Mouse (Mus musculus): ENCODE measurements around the gene Cacna1d. TPM values are rescaled to one million over a fixed set of nuclear protein-coding genes. Genes with fewer than 3 reads are reported as not detected.

Cacna1d gene
- polyA plus RNA-seq, 1 experiment from 2014 or later = 1.5 TPM

DNA sequence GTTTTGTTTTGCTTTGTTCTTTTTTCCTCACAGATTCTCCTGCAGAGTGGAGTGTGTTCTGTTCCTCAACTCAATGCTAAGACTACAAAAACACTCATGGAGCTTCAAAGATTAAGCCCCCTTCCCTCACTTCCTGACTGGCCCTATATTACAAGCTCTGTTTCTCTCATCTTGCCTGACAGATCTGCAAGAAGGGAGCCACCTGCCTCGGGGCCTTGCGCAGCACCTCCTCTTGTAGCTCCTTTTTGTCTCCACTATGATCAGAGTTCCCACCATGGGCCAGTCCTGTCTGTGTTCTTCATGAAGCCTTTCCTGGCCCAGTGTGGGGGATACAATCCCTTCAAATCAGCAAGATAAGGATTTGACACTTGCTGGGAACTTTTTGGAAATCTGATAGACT is 399.2 kb downstream of the Cacna1d start:
- 64% methylated on average over 2 of the region's 2 CpGs for WGBS
- TF ChIP-seq CTCF (IDR thresholded peaks at IDR 0.05; ENCODE audit: low read depth) = no peak
- no peak for ATAC-seq
- H3K4me2 ChIP-seq (replicated peaks; ENCODE audit: low read depth) = no peak overlapping the region
- H3K4me1 ChIP-seq (replicated peaks; ENCODE audit: control insufficient read depth, insufficient read depth, low read length) = no peaks in the 10 kb centered on the region
- H3K36me3 ChIP-seq (ENCODE audit: control insufficient read depth, insufficient read depth) = no peaks in the 10 kb centered on the region
- H3K27ac ChIP-seq (ENCODE audit: low read depth, low read length) = no peak overlapping the region
- no peak overlapping the region for H3K9ac ChIP-seq (ENCODE audit: low read depth, low read length)
- no peaks in the 10 kb centered on the region for H3K9me3 ChIP-seq (ENCODE audit: control insufficient read depth)
- H3K4me3 ChIP-seq (ENCODE audit: low read depth, low read length) = no peak overlapping the region
- H3K27me3 ChIP-seq (replicated peaks; ENCODE audit: control insufficient read depth, insufficient read depth, low read length) = no peaks in the 10 kb centered on the region; the same call in none of the 2 replicates

DNA sequence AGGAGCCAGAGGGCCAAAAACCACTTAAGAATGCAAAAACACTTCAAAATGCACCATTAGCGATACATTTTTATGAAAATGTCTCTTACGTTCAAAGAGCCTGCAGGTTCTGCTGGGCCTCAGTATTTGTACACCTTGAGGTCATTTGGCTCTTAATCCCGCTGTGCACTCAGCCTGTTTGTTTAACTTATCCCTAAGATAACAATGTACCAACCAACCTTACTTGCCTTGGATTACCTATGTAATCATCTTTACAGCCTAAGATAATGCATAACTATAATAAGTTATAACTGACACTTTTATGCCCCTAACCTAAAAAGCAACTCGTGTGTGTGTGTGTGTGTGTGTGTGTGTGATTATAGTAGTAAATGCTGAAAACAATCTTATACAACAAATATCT is 411.5 kb downstream of the Cacna1d start:
- no peak overlapping the region for H3K9ac ChIP-seq (ENCODE audit: low read depth, low read length)
- H3K27ac ChIP-seq (ENCODE audit: low read depth, low read length) = no peak overlapping the region
- no peak overlapping the region for H3K4me3 ChIP-seq (ENCODE audit: low read depth, low read length)
- ATAC-seq = no peak
- H3K4me2 ChIP-seq (replicated peaks; ENCODE audit: low read depth) = no peak overlapping the region
- H3K4me1 ChIP-seq (replicated peaks; ENCODE audit: control insufficient read depth, insufficient read depth, low read length) = no peaks in the 10 kb centered on the region
- peaks cover 9% of the 10 kb centered on the region; the same call in 1 of the 2 replicates for H3K27me3 ChIP-seq (replicated peaks; ENCODE audit: control insufficient read depth, insufficient read depth, low read length)
- no peaks in the 10 kb centered on the region for H3K9me3 ChIP-seq (ENCODE audit: control insufficient read depth)
- WGBS = 32% methylated on average over 4 of the region's 4 CpGs
- no peak for TF ChIP-seq CTCF (IDR thresholded peaks at IDR 0.05; ENCODE audit: low read depth)
- H3K36me3 ChIP-seq (ENCODE audit: control insufficient read depth, insufficient read depth) = no peaks in the 10 kb centered on the region

DNA sequence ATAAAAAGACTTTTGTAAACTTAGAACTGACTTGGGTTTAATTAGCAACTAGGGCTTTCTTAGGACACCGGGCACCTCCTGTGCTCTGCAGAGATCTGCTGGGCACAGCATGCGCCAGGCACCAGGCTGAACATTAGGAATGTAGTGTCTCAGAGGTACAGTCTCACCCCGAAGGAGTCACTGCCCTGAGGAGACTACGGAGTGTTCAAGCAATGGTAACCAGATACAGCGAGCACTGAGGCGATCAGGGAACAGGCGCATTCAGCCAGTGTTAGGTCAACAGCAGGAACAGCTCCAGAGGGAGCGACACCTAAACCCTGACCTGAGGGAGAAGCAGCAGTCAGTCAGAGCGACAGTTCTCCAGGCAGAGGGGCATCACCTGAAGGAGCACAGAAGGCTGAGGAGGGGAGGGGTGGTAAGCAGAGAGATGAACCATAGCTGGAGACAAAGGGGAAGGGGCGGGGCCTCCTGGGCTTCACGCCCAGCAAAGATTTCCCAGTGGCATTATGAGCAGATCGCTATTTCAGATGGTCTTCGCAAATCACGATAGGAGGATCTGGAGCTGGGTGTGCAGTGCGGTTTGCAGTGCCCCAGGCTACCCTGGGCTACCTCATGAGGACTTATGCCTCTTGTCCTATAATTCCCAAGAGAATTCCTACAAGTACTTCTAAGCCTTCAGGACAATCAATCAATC is 413.0 kb downstream of the Cacna1d start:
- no peak for ATAC-seq
- Histone ChIP-seq H3K27me3 (replicated peaks; ENCODE audit: control insufficient read depth, insufficient read depth, low read length) (peaks cover 9% of the 10 kb centered on the region; the same call in 1 of the 2 replicates), H3K9me3 (ENCODE audit: control insufficient read depth) (no peaks in the 10 kb centered on the region), H3K27ac (ENCODE audit: low read depth, low read length) (no peak overlapping the region), H3K4me2 (replicated peaks; ENCODE audit: low read depth) (no peak overlapping the region), H3K9ac (ENCODE audit: low read depth, low read length) (no peak overlapping the region), H3K4me1 (replicated peaks; ENCODE audit: control insufficient read depth, insufficient read depth, low read length) (no peaks in the 10 kb centered on the region), H3K4me3 (ENCODE audit: low read depth, low read length) (no peak overlapping the region), H3K36me3 (ENCODE audit: control insufficient read depth, insufficient read depth) (no peaks in the 10 kb centered on the region)
- TF ChIP-seq CTCF (IDR thresholded peaks at IDR 0.05; ENCODE audit: low read depth) = no peak
- WGBS = 65% methylated on average over 15 of the region's 15 CpGs

- H3K27ac ChIP-seq (ENCODE audit: low read depth, low read length) = no peak overlapping the region
- no peaks in the 10 kb centered on the region for H3K4me1 ChIP-seq (replicated peaks; ENCODE audit: control insufficient read depth, insufficient read depth, low read length)
- no peak overlapping the region for H3K4me2 ChIP-seq (replicated peaks; ENCODE audit: low read depth)
- no peaks in the 10 kb centered on the region for H3K36me3 ChIP-seq (ENCODE audit: control insufficient read depth, insufficient read depth)
- H3K9me3 ChIP-seq (ENCODE audit: control insufficient read depth) = no peaks in the 10 kb centered on the region
- ATAC-seq = no peak
- H3K27me3 ChIP-seq (replicated peaks; ENCODE audit: control insufficient read depth, insufficient read depth, low read length) = peaks cover 9% of the 10 kb centered on the region; the same call in 1 of the 2 replicates
- 82% methylated on average over 7 of the region's 7 CpGs for WGBS
- TF ChIP-seq CTCF (IDR thresholded peaks at IDR 0.05; ENCODE audit: low read depth) = no peak
- no peak overlapping the region for H3K4me3 ChIP-seq (ENCODE audit: low read depth, low read length)
- H3K9ac ChIP-seq (ENCODE audit: low read depth, low read length) = no peak overlapping the region
Observed at GRCm38 (mm10) chr14:30075268-30075887, 415.9 kb downstream of the Cacna1d start.

- WGBS = 79% methylated on average over 3 of the region's 3 CpGs
Observed at GRCm38 (mm10) chr14:30068566-30068965, 422.7 kb downstream of the Cacna1d start.

DNA sequence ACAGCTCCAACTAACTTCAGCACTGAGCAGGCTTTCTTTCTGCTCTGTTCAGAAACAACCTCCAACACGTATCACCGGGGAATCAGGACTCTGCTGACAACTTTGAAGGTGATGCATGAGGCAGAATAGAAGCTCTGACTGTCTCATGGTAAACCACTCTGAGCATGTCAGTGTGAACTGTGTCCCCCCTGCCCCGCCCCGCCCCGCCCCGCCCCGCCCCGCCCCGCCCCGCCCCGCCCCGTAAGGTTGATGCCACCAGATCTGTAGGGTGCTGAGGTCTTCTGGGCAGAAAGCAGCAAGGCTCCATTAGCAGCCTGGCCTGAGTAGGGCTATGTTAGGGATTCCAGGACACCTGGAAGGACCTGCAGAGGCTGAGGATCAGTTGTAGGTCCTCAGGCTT is 424.5 kb downstream of the Cacna1d start:
- 77% methylated on average over 12 of the region's 12 CpGs for WGBS
- no peak for ATAC-seq
- no peak for TF ChIP-seq CTCF (IDR thresholded peaks at IDR 0.05; ENCODE audit: low read depth)
- H3K9me3 ChIP-seq (ENCODE audit: control insufficient read depth) = no peaks in the 10 kb centered on the region
- H3K27me3 ChIP-seq (replicated peaks; ENCODE audit: control insufficient read depth, insufficient read depth, low read length) = no peaks in the 10 kb centered on the region
- no peak overlapping the region for H3K27ac ChIP-seq (ENCODE audit: low read depth, low read length)
- no peak overlapping the region for H3K9ac ChIP-seq (ENCODE audit: low read depth, low read length)
- H3K36me3 ChIP-seq (ENCODE audit: control insufficient read depth, insufficient read depth) = no peaks in the 10 kb centered on the region
- no peak overlapping the region for H3K4me2 ChIP-seq (replicated peaks; ENCODE audit: low read depth)
- no peaks in the 10 kb centered on the region for H3K4me1 ChIP-seq (replicated peaks; ENCODE audit: control insufficient read depth, insufficient read depth, low read length)
- no peak overlapping the region for H3K4me3 ChIP-seq (ENCODE audit: low read depth, low read length)

More at GRCm38 (mm10) chr14:30068566-30068965, 422.7 kb downstream of the Cacna1d start:
- H3K27ac ChIP-seq (ENCODE audit: low read depth, low read length) = no peak overlapping the region
- H3K9me3 ChIP-seq (ENCODE audit: control insufficient read depth) = no peaks in the 10 kb centered on the region
- H3K27me3 ChIP-seq (replicated peaks; ENCODE audit: control insufficient read depth, insufficient read depth, low read length) = no peaks in the 10 kb centered on the region
- no peak for TF ChIP-seq CTCF (IDR thresholded peaks at IDR 0.05; ENCODE audit: low read depth)
- H3K4me3 ChIP-seq (ENCODE audit: low read depth, low read length) = no peak overlapping the region
- no peak overlapping the region for H3K4me2 ChIP-seq (replicated peaks; ENCODE audit: low read depth)
- no peaks in the 10 kb centered on the region for H3K4me1 ChIP-seq (replicated peaks; ENCODE audit: control insufficient read depth, insufficient read depth, low read length)
- H3K9ac ChIP-seq (ENCODE audit: low read depth, low read length) = no peak overlapping the region
- H3K36me3 ChIP-seq (ENCODE audit: control insufficient read depth, insufficient read depth) = no peaks in the 10 kb centered on the region
- ATAC-seq = no peak

Data from intestine, postnatal 0 days (tissue).